Mouse (Mus musculus) intestine, embryonic 14.5 days (tissue): ENCODE results near the gene Tmub2. TPM values are rescaled to one million over a fixed set of nuclear protein-coding genes. Genes with fewer than 3 reads are reported as not detected.

ENCODE experiments used
- ATAC-seq: fragments of 200-750 bp; cut with Nextera tagmentation; replicated peaks from 2 replicates; pipeline ENCODE4 v1.8.0; 2017; ENCODE audit warnings: low read depth, moderate number of reproducible peaks, moderate TSS enrichment, moderate library complexity; ENCODE audit not compliant: low FRiP score, low TSS enrichment
- DNase-seq: peaks from one replicate; pipeline ENCODE4 v3.0.0-alpha.2; 2018; ENCODE audit warnings: low spot score
- H3K27ac ChIP-seq: fragments of 300-500 bp; sonication (generic); 2 replicates; pipeline ENCODE4 v1.5.1; 2014; ENCODE audit warnings: low read depth, mild to moderate bottlenecking, control low read depth
- H3K27me3 ChIP-seq: fragments of 300-500 bp; sonication (generic); replicated peaks from 2 replicates; pipeline ENCODE4 v1.6.1; 2014; ENCODE audit warnings: low read length, control low read depth; ENCODE audit not compliant: control insufficient read depth, insufficient read depth
- H3K36me3 ChIP-seq: fragments of 300-500 bp; sonication (generic); 2 replicates; pipeline ENCODE4 v1.6.1; 2014; ENCODE audit warnings: low read length, control low read depth; ENCODE audit not compliant: control insufficient read depth, insufficient read depth
- H3K4me1 ChIP-seq: fragments of 300-500 bp; sonication (generic); replicated peaks from 2 replicates; pipeline ENCODE4 v1.6.1; 2014; ENCODE audit warnings: low read length, control low read depth, mixed read lengths; ENCODE audit not compliant: control insufficient read depth, insufficient read depth
- H3K4me2 ChIP-seq: fragments of 300-500 bp; sonication (generic); 2 replicates; pipeline ENCODE4 v1.6.1; 2014; ENCODE audit warnings: low read length
- H3K4me3 ChIP-seq: fragments of 300-500 bp; sonication (generic); 2 replicates; pipeline ENCODE4 v1.5.1; 2014; ENCODE audit warnings: low read depth, low read length, control low read depth, mixed read lengths
- H3K9ac ChIP-seq: fragments of 300-500 bp; sonication (generic); 2 replicates; pipeline ENCODE4 v1.6.1; 2014; ENCODE audit warnings: mild to moderate bottlenecking, low read length
- H3K9me3 ChIP-seq: fragments of 300-500 bp; sonication (generic); 2 replicates; pipeline ENCODE4 v1.6.1; 2016; ENCODE audit warnings: low read length, control low read depth; ENCODE audit not compliant: control insufficient read depth
- WGBS: fragments of 180-500 bp; shearing (Covaris S2); extraction: QIAGEN DNeasy Blood & Tissue Kit; methylation state at CpG from one replicate; pipeline ENCODE4 v1.1.7; 2014; 5-methylcytosine and 5-hydroxymethylcytosine counted together
- polyA plus RNA-seq: library from polyadenylated mRNA; unstranded; fragments of >200 nt; fragmentation: Nextera tagmentation; extraction: Ambion mirVana; gene quantifications from 2 replicates; pipeline ENCODE4 v1.2.1, GENCODE M21; 2014

The Tmub2 gene
- polyA plus RNA-seq, 1 experiment from 2014 or later = 50.5 TPM

DNA sequence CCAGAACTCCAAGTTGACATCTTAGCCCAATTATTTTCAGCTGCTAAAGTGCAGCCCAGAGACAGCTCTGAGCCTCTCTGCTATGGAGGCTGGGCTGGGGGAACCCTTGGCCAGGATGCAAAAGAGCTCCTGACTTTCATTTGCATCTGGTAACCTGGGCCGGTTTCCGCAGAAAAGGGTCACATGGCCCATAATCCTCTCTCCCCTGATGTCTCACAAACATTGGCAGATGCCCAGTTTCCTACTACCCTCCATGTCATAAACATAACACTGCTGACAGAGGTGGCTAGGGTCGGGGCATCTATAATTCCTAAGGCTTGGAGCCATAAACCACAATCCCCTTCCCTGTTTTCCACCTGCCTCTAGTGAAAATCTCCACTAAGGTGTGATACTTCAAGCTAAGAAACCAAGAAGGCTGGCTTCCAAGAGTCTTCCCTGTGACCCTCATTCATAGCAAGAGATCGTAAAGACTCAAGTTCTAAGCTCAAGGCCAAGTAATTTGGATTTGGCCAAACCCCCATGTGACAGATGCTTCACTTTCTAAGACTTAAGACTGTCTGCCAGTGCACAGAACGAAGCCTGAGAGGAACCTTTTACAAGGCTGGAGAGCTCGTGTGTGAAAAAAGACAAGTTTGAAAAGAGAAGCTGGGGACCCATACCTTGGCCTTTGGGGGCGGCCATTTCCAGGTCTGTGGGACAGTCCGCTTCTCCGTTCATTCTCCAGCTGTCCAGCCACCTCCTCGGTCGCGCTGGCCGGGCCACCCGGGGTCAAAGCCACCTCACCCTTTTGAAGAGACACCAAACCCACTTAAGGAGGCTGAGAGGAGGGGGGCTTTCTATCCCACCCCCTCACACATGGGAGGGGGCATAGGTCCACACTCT, 31.2 kb downstream of the Tmub2 start:
- Histone ChIP-seq H3K4me1 (peaks cover 24% of the 10 kb centered on the region), H3K27ac (peak overlapping the region; percentile 98), H3K27me3 (no peaks in the 10 kb centered on the region), H3K9me3 (no peaks in the 10 kb centered on the region), H3K4me3 (peak overlapping the region; percentile 99), H3K9ac (peak overlapping the region; percentile 99), H3K4me2 (peak overlapping the region; percentile 93), H3K36me3 (peaks cover 44% of the 10 kb centered on the region)
- WGBS = 16% methylated on average over 14 of the region's 14 CpGs
- ATAC-seq (no peak), DNase-seq (no peak)

DNA sequence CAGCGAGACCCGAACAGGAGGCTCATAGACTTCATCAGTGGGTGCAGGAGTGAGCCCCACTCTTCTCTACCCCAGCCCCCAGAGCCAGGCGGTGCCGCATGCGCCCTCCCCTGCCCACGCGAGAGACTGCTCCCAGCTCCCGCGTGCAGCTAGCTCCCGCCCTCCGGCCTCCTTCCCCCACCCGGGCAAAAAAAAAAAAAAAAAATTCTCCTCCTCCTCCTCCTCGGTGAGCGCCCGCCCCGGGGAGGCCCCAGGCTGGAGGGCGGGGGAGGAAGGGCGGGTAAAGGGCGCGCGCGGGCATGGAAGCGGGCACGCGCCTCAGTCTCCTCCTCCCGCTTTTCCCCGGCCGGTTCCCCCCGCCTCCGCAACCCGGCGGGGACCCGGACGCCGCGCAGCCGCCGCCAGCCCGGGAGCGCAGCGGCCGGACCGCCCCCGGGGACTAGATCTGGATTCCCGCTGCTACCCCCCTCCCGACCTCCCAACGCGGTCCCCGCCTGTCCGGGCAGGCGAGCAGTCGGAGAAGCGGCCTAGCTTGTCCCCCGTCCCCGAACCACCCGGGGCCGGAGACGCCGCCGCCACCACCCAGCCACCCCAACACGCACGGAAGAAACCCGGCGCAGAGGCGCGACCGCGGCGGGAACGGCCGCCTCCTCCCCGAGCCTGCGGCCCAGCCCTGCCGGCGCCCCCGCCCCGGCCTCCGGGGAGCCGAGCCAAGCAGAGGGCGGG, 32.0 kb downstream of the Tmub2 start:
- DNase-seq = peak; percentile 92
- peak overlapping the region; percentile 93 for H3K4me2 ChIP-seq
- H3K36me3 ChIP-seq = peaks cover 38% of the 10 kb centered on the region
- peak overlapping the region; percentile 99 for H3K9ac ChIP-seq
- ATAC-seq = peak; percentile 41; the same call in 1 of the 2 replicates
- under 1% methylated on average over 31 of the region's 80 CpGs for WGBS
- peak overlapping the region; percentile 98 for H3K27ac ChIP-seq
- peaks cover 23% of the 10 kb centered on the region for H3K4me1 ChIP-seq
- no peaks in the 10 kb centered on the region for H3K27me3 ChIP-seq
- no peaks in the 10 kb centered on the region for H3K9me3 ChIP-seq
- H3K4me3 ChIP-seq = peak overlapping the region; percentile 99

DNA sequence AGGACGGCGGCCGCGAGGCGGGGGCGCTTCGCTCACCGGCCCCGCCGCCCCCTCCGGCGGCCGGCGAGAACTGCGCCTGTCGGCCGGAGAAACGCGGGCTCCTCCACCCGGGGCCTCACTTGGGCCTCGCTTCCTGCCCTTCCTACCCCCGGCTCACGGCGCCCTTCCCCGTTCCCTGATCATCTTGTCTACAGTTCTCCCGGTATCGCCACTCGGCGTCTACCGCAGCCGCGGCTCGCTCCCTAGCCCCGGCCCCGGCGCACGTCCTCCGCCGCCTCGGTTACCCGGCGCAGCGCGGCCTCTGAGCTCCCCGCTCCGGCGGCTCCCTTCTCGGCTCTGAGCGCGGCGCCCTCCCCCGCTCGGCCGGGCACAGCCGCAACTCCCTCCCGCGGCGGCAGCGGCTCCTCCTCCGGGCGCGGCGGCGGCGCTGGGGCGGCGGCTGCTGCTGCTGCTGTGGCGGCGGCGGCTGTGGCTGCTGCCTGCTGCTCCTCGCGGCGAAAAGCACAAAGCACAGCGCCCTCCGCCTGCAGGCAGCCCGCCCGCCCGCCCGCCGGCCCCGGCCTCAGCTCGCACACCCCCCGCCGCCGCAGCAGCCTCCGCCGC, 32.7 kb downstream of the Tmub2 start:
- 1% methylated on average over 70 of the region's 87 CpGs for WGBS
- Histone ChIP-seq H3K9ac (peak overlapping the region; percentile 99), H3K27me3 (no peaks in the 10 kb centered on the region), H3K4me2 (peak overlapping the region; percentile 93), H3K9me3 (no peaks in the 10 kb centered on the region), H3K4me1 (peaks cover 23% of the 10 kb centered on the region), H3K4me3 (peak overlapping the region; percentile 99), H3K27ac (peak overlapping the region; percentile 98), H3K36me3 (peaks cover 31% of the 10 kb centered on the region)
- DNase-seq (peak; percentile 89), ATAC-seq (peak; percentile 18; the same call in 1 of the 2 replicates)

DNA sequence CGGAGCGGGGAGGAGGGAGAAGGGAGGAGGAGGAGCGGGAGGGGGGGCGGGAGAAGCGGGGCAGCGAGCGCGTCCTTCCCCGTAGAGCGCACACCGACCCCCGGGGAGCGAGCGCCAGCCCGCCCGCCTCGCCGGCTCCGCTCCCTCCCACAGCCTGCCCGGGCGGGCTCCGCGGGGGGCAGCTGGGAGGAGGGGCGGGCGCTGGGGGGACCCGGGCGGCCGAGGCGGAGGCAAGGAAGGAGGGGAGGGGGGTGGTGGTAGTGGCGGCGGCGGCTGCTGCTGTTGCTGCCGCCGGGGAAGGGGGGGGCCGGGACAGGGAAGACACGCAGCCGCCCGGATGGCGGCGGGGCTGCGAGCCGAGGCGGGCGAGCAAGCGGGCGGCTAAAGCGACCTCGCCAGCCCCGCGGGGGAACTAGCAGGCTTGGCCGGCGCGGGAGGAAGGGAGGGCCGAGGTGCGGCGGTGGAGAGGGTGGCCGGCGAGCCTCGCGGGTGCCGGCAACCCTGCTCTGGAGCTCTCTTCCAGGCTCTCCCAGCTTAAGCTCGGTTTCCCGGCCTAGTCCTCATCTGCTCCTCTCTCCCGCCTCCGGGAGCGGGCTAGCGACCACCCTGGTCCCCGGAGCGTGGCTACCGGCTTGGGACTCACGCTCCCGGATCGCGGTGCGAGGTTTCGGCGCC, 33.3 kb downstream of the Tmub2 start:
- Histone ChIP-seq H3K27ac (peak overlapping the region; percentile 98), H3K4me3 (peak overlapping the region; percentile 99), H3K9ac (peak overlapping the region; percentile 99), H3K4me2 (peak overlapping the region; percentile 93), H3K36me3 (peaks cover 25% of the 10 kb centered on the region), H3K4me1 (peaks cover 23% of the 10 kb centered on the region), H3K27me3 (no peaks in the 10 kb centered on the region), H3K9me3 (no peaks in the 10 kb centered on the region)
- ATAC-seq (peak; percentile 59), DNase-seq (peak; percentile 89)
- WGBS = under 1% methylated on average over 30 of the region's 77 CpGs

DNA sequence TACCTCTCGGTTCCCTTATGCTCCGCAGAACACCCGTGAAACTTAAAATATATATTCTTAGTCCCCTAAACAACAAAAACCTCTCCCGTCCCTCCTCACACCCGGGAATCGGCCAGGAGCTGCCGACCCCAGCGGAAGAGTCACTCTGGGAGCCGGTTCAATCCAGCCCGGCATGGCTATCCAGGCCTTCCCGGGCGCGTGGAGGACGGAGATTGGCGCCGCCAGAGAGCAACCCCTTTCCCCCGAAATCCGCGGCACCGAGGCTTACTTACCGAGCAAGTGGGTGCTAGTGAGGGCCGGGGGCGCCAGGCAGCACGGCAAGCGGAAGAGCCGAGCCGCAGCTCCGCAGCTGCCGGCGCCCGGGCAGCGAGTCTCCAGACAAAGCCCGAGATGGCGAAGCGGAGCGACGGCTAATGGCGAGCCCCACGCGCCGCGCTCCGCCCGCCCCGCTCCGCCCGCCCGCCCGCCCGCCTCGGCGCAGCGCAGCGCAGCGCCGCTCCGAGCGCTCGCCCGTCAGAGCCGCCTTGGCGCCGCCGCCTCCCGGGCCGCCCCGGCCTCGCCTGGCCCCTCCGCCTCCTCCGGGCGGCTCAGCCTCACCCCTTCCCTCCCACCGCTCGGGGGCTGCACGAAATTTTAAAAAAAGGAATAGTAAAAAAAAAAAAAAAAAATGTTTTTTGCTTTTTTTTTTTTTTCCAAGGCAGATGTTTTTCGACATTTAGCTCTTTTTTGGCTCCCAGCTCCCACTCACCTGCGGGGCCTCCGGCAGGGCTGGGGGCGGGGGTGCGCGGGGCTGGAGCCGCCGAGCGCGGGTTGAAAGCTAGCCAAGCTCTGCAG, 34.1 kb downstream of the Tmub2 start:
- no peak for ATAC-seq
- under 1% methylated on average over 83 of the region's 84 CpGs for WGBS

DNA sequence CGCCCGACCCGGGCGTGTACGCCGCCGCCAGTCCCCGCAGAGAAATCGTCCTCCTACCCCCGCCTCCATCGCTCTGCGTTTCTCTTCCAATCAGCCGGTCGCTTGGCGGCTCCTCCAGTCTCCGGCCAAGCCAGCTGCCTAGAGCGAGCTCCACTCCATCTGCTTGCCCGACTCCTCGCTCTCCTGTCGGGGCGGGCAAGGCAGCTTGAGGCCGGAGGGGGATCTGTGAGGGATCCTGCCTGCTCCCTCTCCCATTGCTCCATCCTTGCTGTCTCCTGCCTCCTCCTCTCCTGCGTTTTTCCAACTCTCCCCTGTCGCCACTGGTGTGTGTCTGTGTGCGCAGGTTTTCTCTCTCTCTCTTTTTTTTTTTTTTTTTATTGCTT, 34.7 kb downstream of the Tmub2 start, which contains the start of gene Ubtf:
TSS of gene Ubtf (minus strand) at position 333 of the 383 bp plus-strand sequence.
- DNase-seq (peak; percentile 90), ATAC-seq (no peak)
- peak within 1 kb of the TSS; percentile 93 for H3K4me2 ChIP-seq
- H3K9ac ChIP-seq = peak within 1 kb of the TSS; percentile 99
- H3K27me3 ChIP-seq = no peaks in the 10 kb centered on the region
- H3K27ac ChIP-seq = peak within 1 kb of the TSS; percentile 98
- 0% methylated on average over 25 of the region's 25 CpGs for WGBS
- H3K4me1 ChIP-seq = peaks cover 23% of the 10 kb centered on the region
- H3K9me3 ChIP-seq = no peaks in the 10 kb centered on the region
- H3K36me3 ChIP-seq = peaks cover 11% of the 10 kb centered on the region
- H3K4me3 ChIP-seq = peak within 1 kb of the TSS; percentile 99

More for the DNA sequence above, 34.1 kb downstream of the Tmub2 start:
- H3K4me1 ChIP-seq = peaks cover 23% of the 10 kb centered on the region
- H3K36me3 ChIP-seq = peaks cover 17% of the 10 kb centered on the region
- H3K9me3 ChIP-seq = no peaks in the 10 kb centered on the region
- H3K9ac ChIP-seq = peak overlapping the region; percentile 99
- peak overlapping the region; percentile 93 for H3K4me2 ChIP-seq
- peak overlapping the region; percentile 98 for H3K27ac ChIP-seq
- peak; percentile 88 for DNase-seq
- H3K4me3 ChIP-seq = peak overlapping the region; percentile 99
- no peaks in the 10 kb centered on the region for H3K27me3 ChIP-seq

DNA sequence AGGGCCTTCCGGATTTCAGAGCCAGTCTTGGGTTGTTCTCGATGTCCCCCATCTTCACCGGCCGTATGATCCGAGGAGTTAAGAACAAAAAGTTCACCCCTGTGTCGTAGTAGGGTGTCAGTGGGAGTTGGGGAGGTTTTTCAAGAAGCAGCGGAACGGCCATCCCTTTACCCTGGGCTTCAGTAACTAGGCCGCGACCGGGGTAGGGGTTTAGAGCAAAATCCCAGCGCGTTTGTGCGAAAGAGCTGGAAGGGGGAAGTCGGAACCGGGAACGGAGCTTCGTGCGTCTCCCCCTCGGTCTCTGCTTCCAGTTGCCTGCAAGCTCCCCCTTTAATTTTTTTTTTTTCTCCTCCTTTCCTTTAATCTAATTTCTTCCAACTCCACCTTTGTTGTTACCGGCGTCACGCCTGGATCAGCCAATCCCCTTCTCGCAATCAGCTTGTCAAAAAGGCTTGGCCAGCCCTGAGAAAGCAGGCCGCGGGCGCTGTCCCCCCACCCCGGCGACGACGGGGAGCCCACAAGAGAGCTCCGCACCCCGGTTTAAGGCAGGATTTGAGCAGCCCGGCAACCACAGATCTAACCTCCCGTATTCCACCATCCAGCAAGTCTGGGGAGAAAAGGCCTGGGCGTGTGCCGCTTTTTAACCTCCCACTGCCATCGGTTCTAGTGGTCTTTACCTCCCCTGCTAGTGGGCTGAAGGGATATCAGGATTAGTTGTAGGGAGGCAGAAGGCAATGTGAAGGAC, 35.4 kb downstream of the Tmub2 start:
- 0 out of 2 replicates have a peak, but pooled peaks have one; percentile 13 for ATAC-seq
- H3K9me3 ChIP-seq = no peaks in the 10 kb centered on the region
- peak overlapping the region; percentile 93 for H3K4me2 ChIP-seq
- peaks cover 4% of the 10 kb centered on the region for H3K36me3 ChIP-seq
- no peaks in the 10 kb centered on the region for H3K27me3 ChIP-seq
- under 1% methylated on average over 38 of the region's 38 CpGs for WGBS
- H3K27ac ChIP-seq = peak overlapping the region; percentile 98
- H3K4me3 ChIP-seq = peak overlapping the region; percentile 99
- peak overlapping the region; percentile 99 for H3K9ac ChIP-seq
- H3K4me1 ChIP-seq = peaks cover 21% of the 10 kb centered on the region
- peak; percentile 85 for DNase-seq
